Mouse (Mus musculus): Measurements from ENCODE around the gene Zfp14.
A peak's percentile ranks its signal among the peaks of the same experiment; 100 is the strongest.

The Zfp14 gene

DNA sequence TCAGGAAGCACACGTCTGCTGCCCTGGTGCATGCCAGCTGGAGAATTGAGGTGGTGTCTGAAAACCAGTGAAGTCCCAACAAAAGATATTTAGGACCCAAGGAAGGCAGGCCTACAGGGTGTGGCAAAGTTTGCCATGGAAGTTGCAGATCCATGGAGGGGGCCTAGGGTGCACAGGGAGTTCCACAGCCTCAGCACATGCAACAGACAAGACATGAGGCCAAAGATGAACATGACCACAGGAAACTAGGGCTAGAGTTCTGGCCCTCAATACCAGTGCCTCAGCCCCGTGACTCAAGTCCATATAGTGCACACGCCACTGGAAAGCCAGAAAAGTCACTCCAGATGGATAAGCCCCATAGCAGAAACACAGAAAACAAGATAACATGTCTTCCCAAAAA is 22.6 kb downstream of the Zfp14 start:
- no peak for DNase-seq (ENCODE audit: low spot score)

DNA sequence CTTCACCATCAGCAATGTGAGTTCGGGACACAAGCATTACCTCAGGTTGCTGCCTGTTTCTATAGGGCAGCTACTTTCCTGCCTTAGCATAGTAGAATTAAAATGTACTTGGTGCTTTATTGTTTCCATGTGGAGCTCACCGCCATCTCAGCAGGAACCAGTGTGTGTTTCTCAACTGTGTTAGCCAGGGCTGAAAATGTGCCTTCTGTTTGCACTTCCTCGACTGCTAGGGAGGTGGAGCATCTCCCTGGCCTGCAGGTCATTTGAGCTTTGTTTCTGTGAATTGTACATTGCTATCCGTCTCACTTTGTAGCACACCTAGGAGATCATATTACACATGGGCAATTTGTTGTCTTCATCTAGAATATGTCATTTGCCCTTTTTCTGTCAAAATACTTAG is 23.8 kb downstream of the Zfp14 start:
- no peak for DNase-seq (ENCODE audit: low spot score)

DNA sequence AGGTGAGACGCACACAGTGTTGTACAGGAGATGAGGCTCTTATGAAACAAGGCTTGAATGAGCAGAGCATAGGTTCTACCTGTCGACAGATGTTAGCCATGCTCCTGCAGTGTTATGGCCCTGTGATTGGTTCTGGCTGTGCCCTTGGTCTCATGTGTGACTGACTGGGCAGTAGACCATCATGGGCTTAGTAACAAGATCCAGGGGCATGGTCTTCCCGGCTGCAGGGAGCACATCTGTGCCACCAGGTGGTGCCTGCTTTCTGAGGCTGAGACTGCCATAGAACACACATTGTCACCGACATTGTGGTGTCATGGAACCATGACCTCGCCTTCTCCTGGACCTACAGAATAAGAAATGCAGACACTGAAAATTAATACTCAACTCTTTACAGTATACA is 25.8 kb downstream of the Zfp14 start:
- DNase-seq (ENCODE audit: low spot score), result no peak

DNA sequence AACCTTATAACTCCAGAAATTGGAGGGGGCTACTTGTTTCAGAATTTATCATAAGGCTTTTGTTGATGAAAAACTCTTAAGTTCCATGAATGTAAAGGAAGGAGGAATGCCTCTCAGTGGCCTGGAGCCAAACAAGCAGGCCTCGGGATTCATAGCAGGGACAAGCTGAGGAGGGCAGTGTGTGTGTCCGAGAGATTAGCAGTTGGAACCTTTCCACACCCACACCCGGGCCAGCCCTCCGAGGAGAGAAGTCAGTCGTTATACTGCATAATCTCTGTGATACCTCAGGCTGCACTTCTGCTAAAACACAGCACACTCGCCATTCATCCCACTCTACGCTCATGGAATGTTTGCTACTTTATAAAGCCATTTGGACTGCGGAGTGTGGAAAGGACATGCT is 27.4 kb downstream of the Zfp14 start:
- no peak for DNase-seq (ENCODE audit: low spot score)

DNA sequence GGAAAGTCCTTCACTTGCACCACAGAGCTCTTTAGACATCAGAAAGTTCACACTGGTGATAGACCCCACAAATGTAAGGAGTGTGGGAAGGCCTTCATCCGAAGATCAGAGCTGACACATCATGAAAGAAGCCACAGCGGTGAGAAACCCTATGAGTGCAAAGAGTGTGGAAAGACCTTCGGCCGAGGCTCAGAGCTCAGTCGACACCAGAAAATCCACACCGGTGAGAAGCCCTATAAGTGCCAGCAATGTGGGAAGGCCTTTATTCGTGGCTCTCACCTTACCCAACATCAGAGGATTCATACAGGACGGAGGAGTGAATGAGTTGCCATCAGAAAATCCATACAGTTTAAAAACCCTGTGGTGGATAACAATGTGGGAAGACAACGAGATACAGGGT is 27.9 kb downstream of the Zfp14 start:
- DNase-seq (ENCODE audit: low spot score), result no peak

DNA sequence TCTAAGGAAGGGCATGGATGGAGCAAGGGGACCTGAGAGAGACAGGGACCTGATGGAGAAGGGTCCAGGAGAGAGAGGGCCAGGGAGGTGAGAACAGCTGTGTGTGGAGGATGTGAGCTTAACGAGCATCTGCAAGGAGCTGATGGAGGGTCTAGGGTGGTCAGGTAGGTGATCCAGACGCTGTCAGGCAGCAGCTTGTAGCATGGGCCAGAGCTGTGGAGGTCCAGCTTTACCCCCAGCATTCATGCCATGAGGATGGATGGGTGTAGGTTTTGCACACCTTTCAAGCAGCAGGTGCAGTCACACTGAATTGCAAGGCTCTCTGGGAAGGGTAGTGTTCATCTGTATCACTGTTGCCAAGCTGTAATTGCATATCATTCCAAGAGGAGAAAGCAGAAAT is 31.6 kb downstream of the Zfp14 start:
- no peak for DNase-seq (ENCODE audit: low spot score)

DNA sequence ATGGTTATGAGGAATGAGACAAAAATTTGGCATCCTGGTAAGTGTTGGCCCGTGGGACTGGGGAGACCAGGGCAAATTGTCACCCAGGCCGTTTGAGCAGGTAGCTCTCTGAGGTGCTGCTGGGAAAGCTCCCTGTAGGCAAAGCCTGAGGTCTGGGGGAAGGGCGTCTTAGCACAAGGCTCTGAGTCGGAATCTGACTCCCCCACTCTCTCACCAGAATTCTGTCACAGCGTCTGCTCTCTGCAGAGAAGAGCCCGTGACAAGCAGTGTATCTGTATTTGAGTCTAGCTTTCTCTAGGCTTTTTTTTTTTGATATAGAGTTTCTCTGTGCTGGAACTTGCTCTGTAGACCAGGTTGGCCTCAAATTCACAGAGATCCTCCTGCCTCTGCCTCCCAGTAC is 34.0 kb downstream of the Zfp14 start:
- DNase-seq (ENCODE audit: low spot score), result no peak

DNA sequence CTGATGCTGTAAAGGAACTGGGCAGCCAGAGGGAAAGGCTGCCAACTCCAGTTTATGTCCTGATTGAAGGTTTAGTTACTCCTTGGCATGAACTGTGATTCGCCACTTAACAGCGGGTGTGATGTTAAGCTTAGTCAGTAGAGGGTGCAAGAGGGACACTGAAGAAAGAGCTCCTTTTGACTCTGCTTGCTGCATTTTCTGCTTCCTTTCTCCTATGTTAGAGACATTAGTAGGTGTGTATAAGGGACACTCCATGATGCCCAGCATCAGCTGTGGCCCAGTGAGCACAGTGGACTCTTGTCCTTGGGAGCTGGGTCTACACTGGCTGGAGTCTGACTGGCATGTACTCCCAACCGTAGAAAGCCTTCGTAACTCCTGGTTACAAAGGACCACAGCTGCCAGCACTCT is 38.2 kb downstream of the Zfp14 start:
- DNase-seq (ENCODE audit: low spot score), result peak; percentile 19

DNA sequence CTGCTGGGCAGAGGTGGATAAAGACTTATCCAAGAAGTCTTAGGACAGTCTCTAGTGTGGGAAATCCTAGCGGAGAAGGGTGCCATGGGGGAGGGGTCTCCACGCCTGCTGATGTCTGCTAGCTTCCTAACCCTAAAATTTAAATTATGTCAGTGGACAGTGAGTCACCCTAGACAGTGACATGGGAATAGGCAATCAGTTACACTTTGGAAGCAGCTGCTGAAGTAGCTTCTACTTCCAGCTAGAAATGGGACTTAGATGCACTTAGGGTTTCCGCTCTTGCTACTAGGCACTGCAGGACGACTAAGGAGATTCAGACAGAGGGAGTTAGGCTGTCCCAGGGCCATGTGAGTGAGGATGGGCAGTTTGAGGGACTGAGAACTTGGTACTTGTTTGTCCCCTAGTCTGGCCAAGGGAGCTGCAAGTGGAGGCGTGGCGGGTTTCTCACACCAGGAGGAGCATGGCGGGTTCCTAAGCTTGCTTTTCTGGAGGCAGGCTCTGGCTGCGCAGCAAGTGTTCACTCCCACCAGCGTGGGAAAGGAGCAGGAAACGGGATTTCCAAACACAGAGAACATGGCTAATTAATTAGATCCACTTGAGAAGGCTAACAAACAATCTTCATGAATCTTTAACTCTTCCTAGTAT is 40.5 kb downstream of the Zfp14 start:
- DNase-seq (ENCODE audit: low spot score), result no peak

DNA sequence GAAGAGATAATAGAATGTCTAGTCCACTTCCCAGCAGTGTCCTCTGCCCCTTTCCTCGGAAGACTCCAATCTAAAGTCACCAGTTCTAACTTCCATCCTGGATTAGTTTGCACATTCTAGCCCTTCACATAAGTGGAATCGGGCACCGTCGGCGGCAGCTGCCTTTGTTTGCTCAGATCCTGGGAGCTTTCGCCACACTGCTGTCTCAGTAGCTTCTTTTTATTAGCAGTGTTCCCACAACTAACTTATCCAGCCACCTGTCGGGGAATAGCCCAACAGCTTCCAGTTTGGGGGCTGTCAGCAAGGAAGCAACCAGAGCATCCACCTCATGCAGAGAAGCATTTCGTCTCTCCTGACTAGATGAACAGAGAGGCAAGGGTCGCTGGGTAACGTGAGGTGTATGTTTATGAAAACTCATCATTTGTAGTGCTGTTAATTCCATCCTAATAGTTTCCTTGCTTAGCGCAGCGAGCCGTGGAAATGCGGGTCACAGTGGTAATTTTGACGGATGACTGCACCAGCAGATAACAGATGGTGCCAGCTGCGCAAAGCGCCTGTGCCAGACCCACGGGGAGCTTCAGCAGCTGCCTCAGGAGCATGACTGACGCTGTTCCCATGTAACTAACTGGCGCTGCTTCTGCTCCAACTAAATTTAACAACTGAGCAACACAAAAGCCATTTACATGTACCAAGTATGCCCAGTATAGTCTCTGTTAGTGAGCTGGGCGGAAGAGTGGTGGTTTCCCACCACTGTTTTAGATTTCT is 41.7 kb downstream of the Zfp14 start:
- no peak for DNase-seq (ENCODE audit: low spot score)

DNA sequence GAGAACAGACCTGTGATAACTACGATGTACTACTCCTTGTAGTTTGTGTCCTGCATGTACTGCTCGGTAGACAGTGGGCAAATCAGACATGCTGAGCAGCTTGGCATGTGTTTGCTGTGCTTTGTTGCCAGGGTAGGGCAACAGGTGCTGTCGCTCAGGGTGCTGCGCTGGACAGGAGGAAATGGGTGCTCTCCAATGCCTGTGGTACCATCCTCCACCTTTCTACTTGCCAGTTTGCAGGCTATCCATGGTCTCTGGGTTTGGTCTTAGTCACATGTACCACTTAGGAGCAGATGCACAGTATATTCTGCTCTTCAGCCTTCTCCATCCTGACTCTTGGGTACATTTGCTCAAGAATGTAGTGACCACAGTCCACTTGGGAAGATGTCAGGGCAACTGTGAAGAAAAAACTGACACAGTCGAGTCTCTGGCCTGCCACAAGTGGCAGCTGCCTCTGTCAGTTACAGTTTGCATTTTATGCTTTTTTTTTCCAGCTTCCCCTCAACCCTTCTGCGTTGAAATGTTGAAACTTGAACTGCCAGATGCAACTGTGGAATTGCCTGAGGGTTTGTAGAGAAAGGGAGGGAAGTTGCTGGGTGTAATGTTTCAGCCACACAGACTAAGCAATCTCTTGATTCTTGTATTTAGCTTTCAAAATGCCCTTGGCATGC is 43.0 kb downstream of the Zfp14 start:
- DNase-seq (ENCODE audit: low spot score), result no peak

DNA sequence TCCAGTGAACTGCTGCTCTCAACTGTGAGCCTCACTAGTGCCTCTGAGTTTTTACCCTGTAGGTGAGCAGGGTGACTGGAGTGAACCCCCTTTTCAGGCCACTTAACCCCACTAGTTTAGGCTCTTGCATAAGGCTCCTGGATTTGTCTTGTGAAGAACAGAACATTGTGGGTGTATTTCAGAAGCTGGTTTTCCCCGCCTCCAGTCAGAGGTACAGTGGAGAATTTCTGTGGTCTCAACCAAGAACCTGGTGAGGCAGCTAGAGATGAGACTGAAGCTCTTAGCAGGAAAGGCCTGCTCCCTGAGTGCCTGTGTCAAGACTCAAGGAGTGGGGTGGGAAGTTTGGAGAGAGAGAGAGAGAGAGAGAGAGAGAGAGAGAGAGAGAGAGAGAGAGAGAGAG is 43.6 kb downstream of the Zfp14 start:
- no peak for DNase-seq (ENCODE audit: low spot score)

DNA sequence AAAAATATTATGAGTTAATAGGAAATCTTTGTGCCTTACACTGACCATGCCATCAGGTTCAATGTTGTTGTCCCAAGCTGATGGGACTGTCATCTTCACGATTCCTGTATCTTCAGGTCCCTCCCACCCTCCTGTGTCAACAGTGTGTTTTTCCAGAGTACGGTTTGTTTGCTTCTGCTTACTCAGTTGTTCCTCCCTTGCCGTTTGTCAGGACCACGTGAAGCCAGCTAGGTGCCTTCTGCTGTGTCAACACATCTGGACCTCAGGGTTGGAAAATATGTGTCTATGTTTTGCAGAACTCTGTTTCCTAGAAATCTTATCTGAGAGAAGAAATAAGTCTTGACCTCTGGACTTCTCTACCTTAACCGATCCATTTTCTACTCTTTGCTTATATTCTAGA is 50.6 kb downstream of the Zfp14 start:
- DNase-seq (ENCODE audit: low spot score), result no peak

DNA sequence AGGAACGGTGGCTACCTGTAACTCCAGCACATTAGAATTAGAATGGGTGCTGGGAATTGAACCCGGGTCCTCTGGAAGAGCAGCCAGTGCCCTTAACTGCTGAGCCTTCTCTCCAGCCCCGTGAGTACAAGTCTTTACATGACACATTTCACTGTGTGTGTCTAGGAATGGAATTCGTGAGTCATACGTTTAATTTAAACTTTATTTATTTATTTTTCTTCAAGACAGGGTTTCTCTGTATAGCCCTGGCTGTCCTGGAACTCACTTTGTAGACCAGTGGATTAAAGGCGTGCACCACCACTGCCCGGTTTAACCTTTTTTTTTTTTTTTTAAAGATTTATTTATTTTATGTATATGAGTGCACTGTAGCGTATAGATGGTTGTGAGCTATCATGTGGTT is 56.0 kb downstream of the Zfp14 start:
- no peak for DNase-seq (ENCODE audit: low spot score)

DNA sequence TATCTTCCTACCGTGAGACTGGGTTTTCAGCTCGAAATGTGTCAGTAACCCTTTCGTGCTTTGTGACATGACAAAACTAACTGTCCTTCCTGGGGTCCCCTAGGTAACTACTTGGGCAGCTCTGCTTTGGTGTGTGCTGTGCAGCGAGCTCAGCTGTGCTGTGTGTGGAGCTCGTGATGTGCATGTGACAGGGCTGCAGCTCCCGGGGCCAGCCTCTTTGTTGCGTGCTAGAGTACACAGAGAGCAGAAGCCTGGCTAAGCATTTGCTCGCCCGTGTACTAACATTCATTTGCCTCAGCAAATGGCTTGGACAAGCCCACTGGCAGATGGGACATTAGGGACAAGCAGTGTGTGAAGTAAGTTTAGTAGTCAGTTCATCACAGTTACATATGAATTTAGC is 57.8 kb downstream of the Zfp14 start:
- no peak for DNase-seq (ENCODE audit: low spot score)

DNA sequence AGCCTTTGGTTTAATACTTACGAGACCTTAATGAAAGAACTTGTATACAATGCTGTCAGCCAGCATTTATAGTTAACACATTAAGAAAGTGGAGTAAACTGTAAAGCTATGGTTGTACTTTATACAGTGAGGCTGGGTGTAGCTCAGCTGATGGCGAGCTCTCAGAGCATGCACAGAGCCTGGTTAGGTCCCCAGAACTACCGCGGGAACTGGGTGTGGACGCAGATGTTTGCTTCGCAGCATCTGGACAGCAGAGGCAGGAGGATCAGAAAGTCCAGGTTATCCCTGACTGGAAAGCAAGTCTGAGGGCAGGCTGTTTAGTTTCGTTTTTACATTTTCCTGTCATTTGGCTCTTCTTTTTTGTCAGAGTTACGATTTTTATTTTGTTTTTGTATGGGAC is 58.5 kb downstream of the Zfp14 start:
- DNase-seq (ENCODE audit: low spot score), result no peak

DNA sequence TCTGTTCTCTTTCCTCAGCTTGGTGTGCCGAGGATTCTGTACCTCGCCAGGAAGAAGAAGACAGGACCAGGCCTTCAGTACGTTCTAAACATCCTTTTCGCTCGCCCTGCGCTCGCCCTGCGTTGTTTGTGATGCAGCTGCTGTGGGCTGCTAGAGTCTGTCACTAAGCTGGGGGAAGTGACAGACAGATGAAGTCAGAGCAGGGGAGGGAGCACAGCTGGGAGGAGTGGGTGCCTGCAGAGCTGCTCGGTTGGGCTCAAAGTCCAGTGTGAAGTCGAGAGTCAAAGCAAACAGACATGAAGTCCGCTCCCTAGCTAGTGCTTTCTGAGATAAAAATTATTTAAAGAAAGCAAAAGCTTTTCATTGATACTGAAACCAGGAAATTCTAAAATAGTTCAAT is 62.1 kb downstream of the Zfp14 start:
- no peak for DNase-seq (ENCODE audit: low spot score)

DNA sequence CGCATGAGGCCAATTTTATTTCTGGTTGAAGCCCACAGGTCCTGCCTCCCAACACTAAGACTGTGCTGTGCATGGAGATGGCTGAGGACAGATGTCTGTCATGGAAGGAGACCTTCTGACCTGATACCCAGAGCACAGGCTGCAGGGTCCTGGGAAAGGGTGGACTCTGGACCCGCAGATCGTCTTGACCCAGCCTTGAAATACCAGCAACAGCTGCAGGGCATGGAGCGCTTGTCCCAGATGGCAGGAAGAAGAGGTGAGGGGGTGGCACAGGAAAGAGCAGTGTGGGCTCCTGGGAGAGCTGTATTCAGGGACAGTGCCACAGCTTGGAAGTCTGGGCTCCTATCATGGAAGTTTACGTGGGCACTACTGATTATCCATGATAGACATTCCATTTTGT is 63.6 kb downstream of the Zfp14 start:
- no peak for DNase-seq (ENCODE audit: low spot score)

All from T-cell, adult 2 months (primary cell).